Mouse (Mus musculus) ovary, postnatal 36 days (tissue): ENCODE measurements around the gene Ccp110.

Experiments used
- DNase-seq: peaks from one replicate; pipeline ENCODE4 v3.0.0; 2022; ENCODE audit warnings: low spot score, mixed read lengths

The Ccp110 gene

GRCm38 (mm10) chr7:118769655-118770054 lies 57.3 kb downstream of the Ccp110 start:
- DNase-seq, result no peak

GRCm38 (mm10) chr7:118773027-118773426 lies 60.7 kb downstream of the Ccp110 start:
- no peak for DNase-seq

DNA sequence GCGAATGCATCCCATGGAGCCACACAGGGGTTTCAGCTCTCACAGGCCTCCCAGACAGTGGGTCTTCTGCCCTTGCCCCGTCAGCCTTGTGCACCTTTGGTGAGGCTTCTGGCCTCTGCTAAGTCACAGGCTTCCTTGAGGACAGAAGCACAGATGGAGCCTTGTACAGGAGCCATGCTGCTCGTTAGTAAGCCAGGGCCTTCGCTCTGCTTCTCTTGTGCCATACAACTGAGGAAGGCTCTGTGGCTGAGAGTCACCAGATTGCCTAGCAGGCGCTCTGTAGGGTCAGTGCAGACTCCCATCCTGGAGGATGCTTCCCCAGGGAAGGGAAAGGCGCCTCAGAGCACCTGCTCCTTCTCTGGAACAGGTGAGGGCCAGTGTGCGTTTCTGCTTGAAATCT lies 63.6 kb downstream of the Ccp110 start:
- no peak for DNase-seq

GRCm38 (mm10) chr7:118776491-118776890 lies 64.1 kb downstream of the Ccp110 start:
- DNase-seq, result no peak

DNA sequence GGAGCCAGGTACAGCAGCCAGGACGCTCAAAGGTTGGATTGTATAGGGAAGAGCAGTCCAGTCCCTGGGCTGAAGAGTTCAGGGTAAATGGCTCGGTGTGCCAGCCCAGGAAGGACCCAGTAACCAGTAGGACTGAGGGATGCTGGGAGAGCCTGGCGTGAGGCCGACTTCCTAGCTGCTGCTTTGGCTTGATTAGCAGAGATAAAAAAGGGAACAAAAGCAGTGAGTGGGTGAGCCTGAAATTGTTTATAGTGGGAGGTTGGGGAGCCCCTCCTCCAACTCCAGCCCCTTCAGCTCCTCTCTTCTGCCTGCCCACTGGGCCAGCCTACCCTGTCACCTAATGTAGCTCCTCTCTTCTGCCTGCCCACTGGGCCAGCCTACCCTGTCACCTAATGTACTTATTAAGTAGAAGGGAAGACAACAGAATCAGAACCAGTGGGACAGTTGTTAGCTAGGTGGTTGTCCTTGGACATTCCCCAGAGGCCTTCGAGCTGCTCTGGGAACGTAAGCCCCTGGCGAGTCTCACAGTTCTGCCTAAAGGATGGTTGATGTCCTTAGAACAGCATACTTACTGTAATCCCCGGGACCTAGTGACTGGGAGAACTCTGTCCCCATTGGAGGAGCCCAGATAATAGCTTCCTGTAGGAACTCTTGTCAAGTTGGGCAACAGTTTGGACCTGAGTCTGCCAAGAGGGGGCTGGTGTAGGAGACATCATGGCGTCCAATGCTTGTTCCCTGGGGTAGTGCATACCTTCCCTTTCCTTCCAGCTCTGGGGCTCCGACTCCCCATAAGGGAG lies 65.4 kb downstream of the Ccp110 start:
- peak; percentile 68 for DNase-seq

- no peak for DNase-seq
These were observed 66.2 kb downstream of the Ccp110 start for GRCm38 (mm10) chr7:118778561-118778960.

- DNase-seq, result no peak
These were observed 71.1 kb downstream of the Ccp110 start for GRCm38 (mm10) chr7:118783305-118784001.

DNA sequence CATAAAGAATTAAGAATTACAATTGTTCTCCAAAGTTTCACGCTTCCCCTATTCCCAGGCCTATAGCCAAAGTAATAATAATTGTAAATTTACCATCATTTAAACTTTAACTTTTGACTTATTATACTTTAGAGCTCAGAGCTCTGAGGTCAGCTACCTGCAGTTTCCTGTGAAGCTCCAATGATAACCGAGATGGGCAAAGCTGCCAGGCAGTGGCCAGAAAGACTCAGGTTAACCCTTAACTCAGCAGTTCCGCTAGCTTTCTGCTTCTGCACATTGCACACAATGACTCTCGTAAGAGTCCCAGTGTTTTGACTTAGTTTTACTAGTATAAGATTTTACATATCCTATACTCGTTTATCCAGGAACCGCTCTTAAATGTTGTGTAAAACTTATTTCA lies 73.7 kb downstream of the Ccp110 start:
- no peak for DNase-seq
